ENCODE assay signal across 8 mouse cellular contexts in genomic region chr16:93682689-93683507, GRCm38 (mm10). TPM values are rescaled to one million over a fixed set of nuclear protein-coding genes. Genes with fewer than 3 reads are reported as not detected.
DNase-seq lines count a peak whose midpoint lies in the region; ATAC-seq lines count a peak whose summit lies in the region.

TSS of gene Cbr3 (plus strand) at chr16:93683215.

- ATAC-seq in intestine, embryonic 16.5 days: peak; percentile 91

- intact Hi-C loops in left cerebral cortex, postnatal 4 days (cut with DNase I): no loop called here

- H3K4me3 ChIP-seq in embryonic facial prominence, embryonic 10.5 days: peak within 1 kb of the TSS; percentile 61
- H3K4me3 ChIP-seq in intestine, embryonic 16.5 days (ENCODE audit: low read length): peak within 1 kb of the TSS; percentile 57
- H3K4me3 ChIP-seq in midbrain, embryonic 10.5 days: peak within 1 kb of the TSS; percentile 50

- peaks cover 24% of the 10 kb centered on the region for H3K4me1 ChIP-seq in embryonic facial prominence, embryonic 10.5 days
- H3K4me1 ChIP-seq in intestine, embryonic 16.5 days (ENCODE audit: control insufficient read depth, insufficient read depth, low read length): peaks cover 19% of the 10 kb centered on the region
- peaks cover 22% of the 10 kb centered on the region for H3K4me1 ChIP-seq in midbrain, embryonic 10.5 days

- under 1% methylated on average over 63 of the region's 63 CpGs for WGBS in embryonic facial prominence, embryonic 10.5 days
- WGBS in intestine, embryonic 16.5 days: under 1% methylated on average over 63 of the region's 63 CpGs
- WGBS in midbrain, embryonic 10.5 days: under 1% methylated on average over 63 of the region's 63 CpGs

- peak within 1 kb of the TSS; percentile 97 for H3K4me2 ChIP-seq in intestine, embryonic 16.5 days (ENCODE audit: low read depth, low read length)

- peak within 1 kb of the TSS; percentile 66 for H3K9ac ChIP-seq in intestine, embryonic 16.5 days (ENCODE audit: low read depth, low read length)

- peak within 1 kb of the TSS; percentile 35; the same call in 1 of the 2 replicates for H3K27ac ChIP-seq in embryonic facial prominence, embryonic 10.5 days (replicated peaks)
- H3K27ac ChIP-seq in intestine, embryonic 16.5 days (ENCODE audit: low read length): no peak within 1 kb of the TSS
- H3K27ac ChIP-seq in midbrain, embryonic 10.5 days (replicated peaks): no peak within 1 kb of the TSS

- peak; percentile 90 for DNase-seq in adrenal gland, adult 2 months
- peak; percentile 79 for DNase-seq in embryonic facial prominence, embryonic 10.5 days (ENCODE audit: low spot score)
- DNase-seq in gonadal fat pad, adult 2 months (ENCODE audit: low read depth): peak; percentile 47
- peak; percentile 55 for DNase-seq in left cerebral cortex, postnatal 4 days
- peak; percentile 67 for DNase-seq in midbrain, embryonic 10.5 days (ENCODE audit: low spot score)
- peak; percentile 49 for DNase-seq in skeletal muscle tissue, adult 2 months (ENCODE audit: low read depth, low spot score)
- DNase-seq in yolk sac, embryonic 10.5 days (ENCODE audit: low spot score): peak; percentile 78

- no peaks in the 10 kb centered on the region for H3K36me3 ChIP-seq in embryonic facial prominence, embryonic 10.5 days (replicated peaks)
- no peaks in the 10 kb centered on the region for H3K36me3 ChIP-seq in intestine, embryonic 16.5 days (ENCODE audit: control insufficient read depth, insufficient read depth, low read length)
- no peaks in the 10 kb centered on the region for H3K36me3 ChIP-seq in midbrain, embryonic 10.5 days

- H3K27me3 ChIP-seq in embryonic facial prominence, embryonic 10.5 days (replicated peaks; ENCODE audit: low read depth, poor library complexity, severe bottlenecking): peaks cover 74% of the 10 kb centered on the region
- H3K27me3 ChIP-seq in intestine, embryonic 16.5 days (replicated peaks; ENCODE audit: control insufficient read depth, insufficient read depth, low read length): peaks cover 25% of the 10 kb centered on the region
- peaks cover 65% of the 10 kb centered on the region for H3K27me3 ChIP-seq in midbrain, embryonic 10.5 days (ENCODE audit: low read depth, poor library complexity, severe bottlenecking)

- H3K9me3 ChIP-seq in embryonic facial prominence, embryonic 10.5 days: no peaks in the 10 kb centered on the region
- H3K9me3 ChIP-seq in intestine, embryonic 16.5 days (ENCODE audit: control insufficient read depth, low read length): peaks cover 2% of the 10 kb centered on the region; the same call in 1 of the 2 replicates
- H3K9me3 ChIP-seq in midbrain, embryonic 10.5 days (replicated peaks): 0 out of 2 replicates have a peak, but pooled peaks cover 4% of the 10 kb centered on the region

RNA-seq across cellular contexts. Expression of gene Cbr3, which starts in this region (rescaled TPM):
- total RNA-seq in adrenal gland, adult 2 months (2021): 10 to 100 TPM in 1 of 2 experiments, 1 to 10 TPM in 1; 6.2 to 13.0 TPM
- 16.4 and 17.6 TPM in 2 replicates for polyA plus RNA-seq in adrenal gland, adult 2 months (2012; rRNA removed)
- polyA plus RNA-seq in embryonic facial prominence, embryonic 10.5 days (2016; fragmentation: Nextera tagmentation; extraction: Ambion mirVana): 0.62 and 0.64 TPM in 2 replicates
- polyA plus RNA-seq in gonadal fat pad, adult 2 months (2012; rRNA removed): 18.6 and 24.6 TPM in 2 replicates
- polyA plus RNA-seq in intestine, embryonic 16.5 days (2015; fragmentation: Nextera tagmentation; extraction: Ambion mirVana): 2.8 and 3.0 TPM in 2 replicates
- total RNA-seq in left cerebral cortex, postnatal 4 days (2021): 1 to 10 TPM; 7.3 to 8.1 TPM
- polyA plus RNA-seq in midbrain, embryonic 10.5 days (2016; fragmentation: Nextera tagmentation; extraction: Ambion mirVana): 1.8 and 1.9 TPM in 2 replicates

Comparison
In these comparisons a context has a peak if more than half of its experiments do, and no peak if none do; other contexts are left out.
1. Peak in DNase-seq, H3K4me3 ChIP-seq and H3K27ac ChIP-seq in embryonic facial prominence, embryonic 10.5 days; RNA of the gene not detected or under 1 TPM.